Mouse (Mus musculus) olfactory bulb, adult 2 months (tissue): ENCODE measurements around the gene Otx2.

Experiments used
- CTCF ChIP-seq: fragments of 200-500 bp; IDR thresholded peaks from 2 replicates; pipeline ENCODE4 v1.5.1; 2012; ENCODE audit warnings: low read depth, mild to moderate bottlenecking, low read length, moderate library complexity; ENCODE audit not compliant: insufficient read depth
- POLR2A ChIP-seq: fragments of 200-500 bp; IDR thresholded peaks from 2 replicates; pipeline ENCODE4 v1.6.1; 2012; ENCODE audit warnings: mild to moderate bottlenecking, low read depth, low read length, moderate library complexity; ENCODE audit not compliant: insufficient read depth

DNA sequence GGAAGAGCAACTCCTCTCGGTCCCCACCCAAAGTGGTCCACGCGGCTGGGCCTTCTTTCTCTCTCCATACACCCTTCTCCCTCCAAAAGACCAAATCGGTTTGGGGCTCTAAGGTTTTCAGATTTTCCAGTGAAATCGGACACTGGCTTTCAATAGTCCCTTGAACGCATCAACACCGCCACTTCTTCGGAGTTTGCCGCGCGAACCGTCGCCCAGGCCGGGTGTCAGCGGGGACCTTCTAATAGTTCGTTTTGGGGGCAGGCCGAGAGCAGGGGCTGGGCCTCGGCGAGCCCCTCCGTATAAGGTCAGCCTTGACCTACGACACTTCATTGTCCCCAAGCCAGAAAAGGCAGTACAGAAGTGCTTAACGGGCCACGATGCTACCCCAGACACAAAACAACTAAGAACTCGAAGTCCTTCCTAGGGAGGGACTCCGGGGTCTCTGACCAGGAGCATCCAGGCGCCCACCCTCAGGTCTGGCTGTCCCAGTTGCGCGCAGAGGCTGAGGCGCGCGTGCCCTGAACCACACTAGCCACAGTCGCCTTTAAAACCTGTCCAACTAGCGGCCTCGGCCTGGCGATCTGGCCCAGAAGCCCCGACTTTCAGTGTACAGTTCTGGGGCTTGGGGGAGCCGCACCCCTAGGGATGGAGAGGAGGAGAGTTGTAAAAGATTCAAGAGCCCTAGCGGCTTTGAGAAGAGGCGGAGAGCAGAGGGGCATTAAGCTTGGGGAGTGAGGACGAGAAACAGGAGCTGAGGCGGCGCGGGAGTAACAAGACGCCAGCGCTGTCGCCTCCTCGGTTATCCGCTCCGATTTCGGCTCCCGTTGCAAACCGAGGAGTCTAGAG, 7.6 kb downstream of the Otx2 start:
- TF ChIP-seq CTCF (no peak), POLR2A (no peak)
